Mouse (Mus musculus) spleen, postnatal 10 days (tissue): ENCODE measurements around the gene Ttyh1.
A peak's percentile ranks its signal among the peaks of the same experiment; 100 is the strongest.
"Not testable (repeated sequence)": the region's sequence is repeated elsewhere in the genome, so short reads cannot be mapped to it uniquely, and the experiment has no call there.

ENCODE experiments used
- DNase-seq, 2 experiments: peaks; one replicate each; pipeline ENCODE4 v3.0.0; 2021 to 2022; ENCODE audit warnings: low spot score in 2 of 2

The Ttyh1 gene

DNA sequence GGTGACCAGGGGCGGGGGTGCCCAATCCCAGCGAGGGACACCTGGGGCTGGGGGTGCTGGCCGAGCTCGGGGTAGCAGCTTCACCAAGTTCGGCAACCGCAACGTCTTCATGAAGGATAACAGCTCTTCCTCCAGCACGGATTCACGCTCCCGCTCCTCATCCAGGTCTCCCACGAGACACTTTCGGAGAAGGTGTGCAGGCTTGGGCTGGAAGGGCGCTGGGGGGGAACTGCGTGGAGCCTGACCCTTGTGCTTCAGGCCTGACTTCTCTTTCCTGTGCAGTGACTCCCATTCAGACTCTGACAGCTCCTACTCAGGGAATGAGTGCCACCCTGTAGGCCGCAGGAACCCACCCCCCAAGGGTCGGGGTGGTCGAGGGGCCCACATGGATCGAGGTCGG is 24.3 kb downstream of the Ttyh1 start:
- no peak for DNase-seq

DNA sequence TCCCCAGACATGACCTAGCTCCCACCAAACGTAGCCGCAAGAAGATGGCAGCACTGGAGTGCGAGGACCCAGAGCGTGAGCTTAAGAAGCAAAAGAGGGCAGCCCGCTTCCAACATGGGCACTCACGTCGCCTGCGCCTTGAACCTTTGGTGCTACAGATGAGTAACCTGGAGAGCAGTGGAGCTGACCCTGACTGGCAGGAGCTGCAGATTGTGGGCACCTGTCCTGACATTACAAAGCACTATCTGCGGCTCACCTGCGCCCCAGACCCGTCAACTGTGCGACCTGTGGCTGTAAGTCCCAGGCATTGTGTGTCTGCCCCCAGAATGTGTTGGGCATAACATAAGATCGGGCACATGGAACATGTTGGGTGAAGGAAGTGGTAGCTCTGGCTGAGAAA is 24.8 kb downstream of the Ttyh1 start:
- no peak for DNase-seq

DNA sequence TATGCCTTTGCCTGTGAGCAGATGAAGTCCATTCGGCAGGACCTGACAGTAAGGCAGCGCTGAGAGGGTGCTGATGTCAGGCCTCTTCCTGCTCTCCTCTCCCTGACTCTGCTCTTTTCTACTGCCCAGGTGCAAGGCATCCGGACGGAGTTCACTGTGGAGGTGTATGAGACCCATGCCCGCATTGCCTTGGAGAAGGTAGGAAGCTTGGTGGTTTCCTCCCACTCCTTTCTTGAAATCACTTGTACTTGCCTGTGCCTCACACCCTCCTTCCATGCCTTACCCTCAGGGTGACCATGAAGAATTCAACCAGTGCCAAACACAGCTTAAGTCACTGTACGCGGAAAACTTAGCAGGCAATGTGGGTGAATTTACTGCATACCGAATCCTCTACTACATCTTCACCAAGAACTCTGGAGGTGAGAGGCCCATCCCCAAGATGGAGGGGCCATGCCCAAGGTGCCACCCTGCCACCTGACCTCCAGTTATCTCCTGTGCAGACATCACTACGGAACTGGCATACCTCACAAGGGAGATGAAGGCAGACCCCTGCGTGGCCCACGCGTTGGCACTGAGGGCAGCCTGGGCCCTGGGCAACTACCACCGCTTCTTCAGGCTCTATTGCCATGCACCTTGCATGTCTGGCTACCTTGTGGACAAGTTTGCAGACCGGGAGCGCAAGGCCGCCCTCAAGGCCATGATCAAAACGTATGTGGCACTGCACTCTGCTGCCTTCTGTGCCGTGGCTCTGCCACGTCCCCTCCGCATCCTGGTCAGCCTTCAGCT is 25.8 kb downstream of the Ttyh1 start:
- no peak for DNase-seq

DNA sequence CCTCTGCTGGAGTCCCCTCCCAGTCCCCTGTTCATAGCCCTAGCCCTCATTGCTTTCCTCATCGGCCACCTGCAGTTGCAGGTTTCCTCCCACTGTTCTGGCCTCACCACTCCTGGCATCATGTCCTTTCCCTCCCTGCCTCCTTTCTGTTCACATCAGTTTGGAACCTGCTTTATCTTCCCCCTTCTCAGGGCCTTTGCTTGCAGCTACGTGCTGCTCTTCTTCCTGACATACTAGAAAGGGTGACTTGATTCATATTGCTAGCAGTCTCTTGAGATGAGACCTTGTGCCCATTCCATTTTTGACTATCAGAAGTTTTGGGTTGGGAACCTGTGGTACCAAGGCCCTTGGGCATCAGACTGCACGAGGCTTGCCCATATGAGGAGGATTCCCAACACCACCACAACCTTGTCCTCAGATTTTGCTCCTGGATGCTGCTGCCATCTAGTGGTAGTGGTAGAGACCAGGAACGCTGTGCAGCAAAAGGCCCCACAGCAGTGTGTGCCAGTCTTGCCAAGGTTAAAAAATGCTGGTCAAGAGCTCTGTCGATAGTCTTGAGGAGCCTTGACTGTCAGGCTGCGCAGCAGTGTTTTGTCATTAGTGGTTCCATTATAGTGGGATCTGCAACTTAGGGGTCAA is 26.5 kb downstream of the Ttyh1 start:
- peak; percentile 42 to 68 for DNase-seq

DNA sequence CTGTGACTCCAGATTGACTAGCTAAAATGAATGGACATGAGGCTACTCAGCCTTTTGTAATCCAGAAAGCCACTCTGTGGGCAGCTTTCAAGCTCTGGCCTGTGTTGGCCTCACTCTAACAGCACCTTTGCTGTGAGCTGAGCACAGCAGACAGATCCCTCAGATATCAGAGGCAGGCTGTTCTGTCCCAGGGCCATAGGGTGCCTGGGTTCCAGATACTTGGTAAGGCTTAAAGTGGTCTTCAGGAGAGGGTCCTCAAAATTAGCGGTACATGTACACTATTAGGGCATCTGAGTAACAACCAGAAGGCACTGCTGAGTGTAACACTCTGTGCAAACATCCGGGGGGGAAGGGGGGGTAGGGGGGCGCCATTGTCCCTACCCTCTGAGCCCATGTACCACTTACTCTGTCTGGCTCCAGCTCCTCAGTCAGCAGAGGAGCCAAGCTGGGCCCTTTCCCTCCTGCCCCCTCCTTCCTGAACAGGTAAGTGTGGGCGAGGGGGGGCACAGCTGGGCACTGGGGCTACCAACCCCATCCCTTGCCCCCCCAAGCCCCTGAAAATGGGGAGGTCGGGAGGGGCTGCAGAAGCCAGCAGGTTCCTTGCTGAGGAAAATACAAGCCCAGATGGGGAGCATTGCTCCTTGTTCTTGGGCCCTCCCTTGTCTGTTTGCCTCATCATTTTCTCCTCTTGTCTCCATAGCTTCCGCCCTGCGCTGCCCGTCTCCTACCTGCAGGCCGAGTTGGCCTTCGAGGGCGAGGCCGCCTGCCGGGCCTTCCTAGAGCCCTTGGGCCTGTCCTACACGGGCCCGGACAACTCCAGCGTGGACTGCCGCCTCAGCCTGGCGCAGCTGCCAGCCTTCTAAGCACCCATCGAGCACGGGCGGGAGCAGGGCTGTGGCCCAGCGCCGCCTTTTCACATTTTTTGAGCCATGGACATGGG is 27.3 kb downstream of the Ttyh1 start:
- no peak for DNase-seq

DNA sequence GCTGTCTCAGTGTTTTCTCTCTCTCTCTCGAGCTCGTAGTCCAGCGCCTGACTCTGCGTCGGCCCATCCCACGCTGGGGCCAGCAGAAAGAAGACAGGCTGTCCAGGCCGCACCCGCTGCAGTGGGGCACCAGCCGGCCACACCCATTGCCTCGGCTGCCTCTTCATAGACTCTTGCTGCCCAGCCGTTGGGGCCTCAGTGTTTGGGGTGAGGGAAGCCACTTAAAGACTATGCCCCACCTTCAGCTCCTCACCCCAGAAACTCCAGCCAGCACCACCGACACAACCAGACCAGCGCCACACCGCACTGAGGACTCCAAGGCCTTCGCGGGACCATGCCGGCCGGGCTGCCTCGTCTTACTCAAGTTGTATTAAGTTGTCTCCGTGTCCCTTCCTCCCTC is 28.2 kb downstream of the Ttyh1 start:
- no peak for DNase-seq

DNA sequence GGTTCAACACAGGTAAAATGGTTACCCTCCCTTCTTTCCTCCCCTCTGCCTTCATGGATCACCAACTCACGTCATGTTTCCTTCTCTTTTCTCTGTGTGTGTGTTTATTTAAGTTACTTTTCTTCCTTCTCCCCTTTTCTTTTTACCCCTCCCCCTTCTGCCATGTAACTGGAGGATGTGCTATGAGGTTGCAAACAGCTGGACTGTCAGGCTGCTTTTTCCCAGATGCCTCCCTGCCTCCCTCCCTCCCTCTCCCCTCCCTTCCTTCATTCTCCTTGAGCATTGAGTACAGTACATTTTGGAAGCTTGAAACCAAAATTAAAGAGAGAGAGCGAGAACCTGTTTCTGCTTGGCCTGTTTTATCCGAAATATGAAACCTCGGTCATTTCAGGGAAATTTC is 28.6 kb downstream of the Ttyh1 start:
- no peak for DNase-seq

DNA sequence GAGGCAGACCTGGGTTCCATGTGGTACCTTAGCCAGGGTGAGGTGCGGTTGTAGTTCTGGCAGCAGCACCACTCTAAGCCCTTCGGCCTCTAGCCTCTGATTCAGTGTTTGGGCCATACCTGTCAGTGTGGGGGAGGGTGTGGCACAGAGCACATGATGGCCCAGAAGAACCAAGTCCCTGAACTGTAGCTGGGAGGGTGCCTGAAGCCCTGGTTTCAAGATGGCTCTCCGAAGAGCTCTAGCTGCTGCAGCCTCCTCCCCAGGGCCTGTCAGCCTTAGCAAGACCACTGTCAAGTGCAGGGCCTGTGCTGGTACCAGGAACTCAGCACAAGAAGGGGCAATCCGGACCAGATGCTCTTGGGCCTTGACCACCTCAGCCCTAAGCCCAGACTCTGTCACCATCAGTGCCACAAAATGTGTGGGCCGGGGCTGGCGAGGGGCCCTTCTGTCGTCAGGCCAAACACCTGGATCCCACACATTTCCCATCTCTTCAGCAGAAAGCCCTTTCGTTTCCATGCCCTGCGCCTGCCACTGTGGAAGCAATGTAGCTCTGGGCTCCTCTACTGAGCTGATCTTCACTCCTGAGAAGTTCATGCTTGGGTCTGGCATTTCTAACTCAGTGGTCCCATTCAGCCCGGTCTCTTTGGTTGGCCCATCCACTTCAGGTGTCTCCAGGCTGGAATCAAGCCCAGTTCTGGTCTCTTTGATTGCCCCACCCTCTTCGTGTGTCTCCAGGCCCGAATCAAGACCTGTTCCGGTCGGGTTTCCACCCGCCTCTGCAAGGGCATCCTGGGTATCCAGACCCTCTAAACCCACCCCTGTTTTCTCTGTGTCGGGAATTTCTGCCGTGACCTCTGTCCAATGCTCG is 29.4 kb downstream of the Ttyh1 start:
- no peak for DNase-seq

DNA sequence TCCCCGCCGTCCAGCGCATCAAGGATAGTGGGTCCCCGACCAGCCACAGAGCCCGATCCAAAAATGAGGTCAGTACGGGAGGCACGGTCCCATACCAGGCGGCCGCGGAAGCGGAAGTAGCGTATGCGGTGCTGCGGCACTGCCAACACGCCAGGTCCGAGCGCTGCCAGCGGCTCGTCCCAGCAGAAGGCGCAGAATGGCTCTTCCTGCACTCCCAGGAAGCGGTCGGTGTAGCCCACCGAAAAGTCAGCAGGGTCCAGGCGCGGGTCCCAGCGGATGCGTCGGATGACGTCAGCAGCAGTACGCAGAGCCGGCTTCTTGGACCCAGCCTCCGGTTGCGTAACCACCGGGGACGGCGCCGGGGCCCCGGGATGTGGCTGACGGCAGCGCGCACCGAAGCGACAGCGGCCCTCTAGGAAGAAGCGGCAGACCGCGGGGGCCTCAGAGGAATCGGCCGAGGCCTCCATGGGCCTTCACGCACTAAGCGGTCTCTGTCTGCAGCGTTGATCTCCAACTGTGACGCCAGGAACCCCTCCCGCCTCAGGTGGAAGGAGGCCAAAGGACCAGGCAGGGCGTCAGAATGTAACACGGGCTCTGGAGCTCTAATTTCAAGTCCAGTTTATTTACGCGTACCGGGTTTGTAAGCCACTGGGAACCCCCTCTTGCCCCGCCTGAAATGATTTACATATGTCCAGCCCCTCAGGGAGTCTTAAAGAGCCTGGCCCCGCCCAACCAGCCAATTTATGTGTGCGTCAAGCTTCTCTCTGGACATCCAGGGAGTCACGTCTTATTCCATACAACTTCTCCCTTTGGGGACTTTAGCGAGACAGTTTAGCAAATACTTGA is 30.2 kb downstream of the Ttyh1 start:
- DNase-seq: peak; percentile 76 to 79

DNA sequence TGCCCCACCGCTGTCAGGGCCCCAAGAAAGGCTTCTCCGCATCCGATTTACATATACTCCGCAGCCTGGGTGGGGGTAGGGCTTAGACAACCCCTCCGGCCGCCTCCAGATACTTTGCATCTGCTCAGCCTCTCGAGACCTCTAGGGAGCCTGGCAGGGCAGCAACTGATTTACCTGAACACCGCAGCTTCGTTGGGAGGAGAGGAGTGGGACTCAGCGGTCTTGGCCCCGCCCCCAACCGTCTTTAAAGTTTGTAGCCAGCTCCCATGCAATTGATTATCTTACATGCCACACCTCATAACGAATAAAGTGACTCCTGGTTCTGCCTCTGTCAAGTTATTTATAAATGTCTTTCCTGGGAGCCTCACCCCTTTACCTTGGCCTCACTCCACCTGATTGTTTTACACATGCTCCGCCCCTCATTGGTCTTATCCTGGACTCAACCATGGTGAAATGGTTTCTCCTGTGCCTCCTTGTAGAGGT is 30.9 kb downstream of the Ttyh1 start, which contains the start of gene Leng9:
Gene Leng9 (minus strand): TSS at position 316 of the 483 bp plus-strand sequence.
- peak; percentile 50 to 70 for DNase-seq

DNA sequence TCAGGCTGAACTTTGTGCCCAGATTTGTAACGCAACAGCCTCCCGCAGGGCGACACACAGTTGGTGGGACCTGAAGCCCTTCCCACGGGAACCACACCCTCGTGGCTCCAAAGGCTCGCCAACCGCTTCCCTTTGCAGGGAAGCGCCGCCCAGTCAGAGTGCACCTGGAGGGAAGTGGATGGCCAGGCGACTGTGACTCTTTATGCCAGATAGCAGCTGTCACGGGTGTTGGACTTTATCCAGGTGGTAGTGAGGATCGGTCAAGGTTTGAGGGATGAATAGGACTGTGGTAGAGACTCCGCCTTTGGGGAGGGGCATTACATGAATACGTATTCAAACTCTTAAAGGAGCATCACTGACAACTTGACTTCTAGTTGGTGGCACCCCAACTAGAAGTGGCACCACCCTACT is 31.6 kb downstream of the Ttyh1 start:
- DNase-seq: peak in 1 of 2 experiments; percentile 45

DNA sequence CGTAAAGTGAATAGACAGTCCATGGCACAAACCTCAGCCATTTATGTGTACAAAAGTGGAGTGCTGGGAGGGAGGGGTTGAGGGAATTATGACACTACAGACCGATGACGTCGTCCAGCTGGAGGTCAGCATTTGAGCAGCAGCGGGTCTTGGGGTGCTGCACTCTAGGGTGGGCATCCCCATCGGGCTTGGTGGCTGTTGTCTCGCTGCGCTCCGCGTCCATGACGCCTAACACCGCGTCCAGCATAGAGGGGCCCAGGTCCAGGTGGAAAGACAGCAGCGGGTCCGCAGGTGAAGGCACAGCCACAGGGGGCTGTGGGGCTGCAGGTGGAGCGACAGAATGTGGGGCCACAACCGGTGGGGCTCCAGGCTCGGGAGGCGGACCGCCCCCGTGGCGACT is 32.0 kb downstream of the Ttyh1 start:
- no peak for DNase-seq

DNA sequence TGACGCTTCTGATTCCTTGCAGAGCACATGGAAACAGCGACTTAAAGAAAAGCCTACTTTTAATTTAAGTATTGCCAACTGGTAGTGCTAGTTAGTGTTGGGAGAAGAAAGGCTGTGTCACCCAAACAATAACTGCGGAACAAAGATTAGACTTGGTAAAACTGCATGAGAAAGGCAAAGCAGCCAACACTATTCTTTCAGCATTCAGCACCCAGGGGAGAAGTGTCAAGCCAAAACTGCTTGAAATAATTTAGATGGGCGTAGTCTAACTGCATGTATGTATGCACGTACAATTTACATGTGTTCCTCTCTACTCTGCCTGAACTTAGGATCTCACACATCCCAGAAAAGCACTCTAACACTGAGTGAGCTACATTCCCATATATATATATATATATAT is 35.1 kb downstream of the Ttyh1 start:
- DNase-seq: no peak

DNA sequence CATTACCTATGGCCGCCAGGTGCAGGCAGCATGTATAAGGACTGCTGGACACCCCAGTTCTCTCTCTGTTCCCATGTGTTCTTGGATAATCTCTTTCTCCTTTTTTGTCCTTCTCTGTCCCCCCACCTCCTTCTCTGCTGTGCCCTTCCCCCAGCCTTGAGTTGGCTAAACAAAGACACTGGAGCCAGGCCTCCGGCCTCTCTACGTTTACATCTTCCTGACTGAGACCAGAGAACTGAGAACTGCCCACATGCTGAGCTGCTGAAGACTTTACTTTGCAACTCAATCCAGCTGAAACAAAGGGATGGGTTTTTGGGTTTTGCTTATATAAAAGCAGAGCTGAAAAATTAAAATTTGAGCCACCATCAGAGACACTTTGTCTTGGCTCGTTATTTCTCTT is 35.8 kb downstream of the Ttyh1 start:
- no peak for DNase-seq

DNA sequence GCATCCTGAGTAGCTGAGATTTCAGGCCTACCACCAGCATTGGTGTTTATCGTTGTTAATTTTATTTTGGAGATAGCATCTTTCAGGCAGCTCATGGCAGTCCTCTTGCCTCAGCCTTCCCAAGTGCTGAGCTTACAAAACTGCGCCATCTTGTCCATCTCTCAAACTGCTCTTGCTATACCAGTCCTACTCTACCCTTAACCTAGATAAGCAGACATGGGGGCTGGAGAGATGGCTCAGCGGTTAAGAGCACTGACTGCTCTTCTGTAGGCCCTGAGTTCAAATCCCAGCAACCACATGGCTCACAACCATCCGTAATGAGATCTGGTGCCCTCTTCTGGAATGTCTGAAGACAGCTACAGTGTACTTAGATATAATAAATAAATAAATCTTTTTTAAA is 42.4 kb downstream of the Ttyh1 start:
- DNase-seq: not testable (repeated sequence)

DNA sequence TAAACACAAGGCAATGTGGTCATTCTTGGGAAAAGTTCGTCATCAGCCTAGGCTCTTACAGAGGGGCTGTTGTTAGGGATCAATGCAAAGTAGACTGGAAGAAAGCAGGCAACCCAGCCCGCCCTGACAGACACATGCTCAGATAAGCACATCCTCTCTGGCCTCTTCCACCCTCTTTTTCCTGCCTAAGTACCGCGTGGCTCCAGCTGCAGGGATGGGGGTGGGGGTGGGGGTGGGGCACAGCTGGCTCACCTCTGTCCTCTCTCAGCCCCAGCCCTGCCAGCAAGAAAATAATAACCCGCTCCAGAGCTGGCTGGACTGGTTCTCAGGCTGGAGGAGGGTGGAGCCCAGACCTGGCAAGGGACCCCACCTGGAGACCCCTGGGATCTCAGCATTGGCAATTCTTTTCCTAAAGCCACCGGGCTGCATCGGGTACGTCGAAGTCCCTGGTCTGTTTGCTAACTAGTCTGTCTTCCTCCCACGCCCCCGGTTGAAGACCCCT is 44.4 kb downstream of the Ttyh1 start:
- DNase-seq: no peak

DNA sequence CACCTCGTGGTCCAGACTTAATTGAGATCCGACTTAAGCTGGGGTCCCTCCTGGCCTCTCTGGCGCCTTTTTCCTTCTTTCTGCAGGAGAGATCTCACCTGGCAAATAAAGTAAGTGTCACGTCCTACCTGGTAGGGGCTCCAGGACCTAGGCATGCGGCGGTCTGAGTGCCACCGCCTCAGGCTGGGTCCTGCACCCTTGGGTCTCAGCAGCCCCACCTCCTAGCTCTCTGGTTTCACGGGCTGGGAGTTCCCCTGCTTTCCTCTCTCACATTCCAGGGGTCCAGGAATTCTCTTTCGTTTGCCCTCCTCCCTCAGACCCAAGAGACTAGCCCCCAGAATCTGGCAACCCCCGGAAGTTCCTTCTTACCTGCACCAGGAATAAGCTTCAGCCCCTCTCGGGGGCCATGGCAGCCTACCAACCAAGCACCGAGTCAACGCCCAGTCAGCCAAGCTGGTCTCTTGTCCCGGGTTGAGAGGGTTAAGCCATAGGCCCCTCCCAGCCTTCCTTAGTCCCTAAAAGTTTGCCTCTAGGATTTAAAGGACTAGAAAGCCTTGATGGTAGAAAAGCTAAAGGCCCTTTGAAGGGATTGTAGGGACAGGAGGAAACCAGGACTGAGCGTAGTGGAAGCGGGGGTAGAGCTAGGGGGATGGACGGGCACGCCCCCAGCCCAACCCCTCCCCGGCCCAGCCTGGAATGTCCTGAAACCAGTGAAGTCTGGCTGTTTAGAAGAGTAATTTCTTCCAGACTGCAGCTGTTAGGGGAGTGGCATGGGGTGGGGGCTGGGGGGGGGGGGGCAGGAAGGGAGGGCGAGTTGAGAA is 45.1 kb downstream of the Ttyh1 start, which contains the start of gene Cdc42ep5:
Gene Cdc42ep5 (minus strand): TSS at position 771 of the 821 bp plus-strand sequence.
- DNase-seq: no peak

DNA sequence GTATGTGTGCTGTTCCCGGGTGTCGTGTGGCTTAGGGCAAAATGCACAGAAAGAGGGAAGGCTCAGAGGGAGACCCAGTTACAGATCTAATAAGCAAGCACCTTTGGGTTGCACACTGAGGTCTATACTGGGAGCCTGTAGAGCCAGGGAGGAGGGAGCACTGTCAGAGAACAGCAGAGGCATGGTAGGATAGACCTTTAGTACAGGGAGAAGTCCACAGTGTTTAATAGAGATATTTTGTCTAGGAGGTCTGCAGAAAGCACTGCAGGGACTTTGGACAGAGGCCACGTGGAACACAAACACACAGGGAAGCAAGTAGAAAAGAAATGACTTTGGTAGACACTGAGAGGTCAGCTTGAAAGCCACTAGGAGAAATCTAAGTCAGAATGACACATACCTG is 46.1 kb downstream of the Ttyh1 start:
- no peak for DNase-seq

DNA sequence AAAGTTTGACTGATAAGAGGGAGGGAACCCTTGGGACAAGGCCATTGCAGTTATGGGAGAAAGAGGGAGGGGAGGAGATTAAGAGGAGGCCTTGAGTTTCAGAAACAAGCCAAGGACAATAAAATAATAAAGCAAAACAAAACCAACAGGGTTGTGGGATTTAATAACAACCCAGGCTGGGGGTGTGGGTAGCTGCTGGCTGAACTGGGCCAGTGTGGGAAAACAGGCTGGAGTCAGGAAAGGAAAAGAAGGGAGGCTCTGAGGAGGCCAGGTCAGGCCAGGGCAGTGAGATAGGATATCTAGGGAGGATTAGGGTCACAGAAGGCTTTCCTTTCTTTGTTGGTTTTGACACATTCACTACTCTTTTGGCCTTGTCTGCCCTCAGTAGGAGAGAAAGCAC is 47.9 kb downstream of the Ttyh1 start:
- no peak for DNase-seq
